Mouse (Mus musculus) forebrain, embryonic 11.5 days (tissue): ENCODE data around the gene Spint1. TPM values are rescaled to one million over a fixed set of nuclear protein-coding genes. Genes with fewer than 3 reads are reported as not detected.

ENCODE experiments used
- ATAC-seq: fragments of 200-750 bp; cut with Nextera tagmentation; replicated peaks from 2 replicates; pipeline ENCODE4 v1.8.0; 2017; ENCODE audit warnings: moderate TSS enrichment; ENCODE audit not compliant: low FRiP score
- DNase-seq: peaks from one replicate; pipeline ENCODE4 v3.0.0-alpha.2; 2017; ENCODE audit warnings: low spot score
- H3K27ac ChIP-seq: fragments of 300-500 bp; sonication (generic); 2 replicates; pipeline ENCODE4 v1.5.1; 2014; ENCODE audit warnings: low read depth, low read length
- H3K27me3 ChIP-seq: fragments of 300-500 bp; sonication (generic); 2 replicates; pipeline ENCODE4 v1.6.1; 2014; ENCODE audit warnings: mild to moderate bottlenecking, low read length, mixed read lengths; ENCODE audit not compliant: control insufficient read depth, insufficient read depth
- H3K36me3 ChIP-seq: fragments of 300-500 bp; sonication (generic); 2 replicates; pipeline ENCODE4 v1.6.1; 2014; ENCODE audit warnings: mild to moderate bottlenecking, low read length, moderate library complexity, mixed read lengths; ENCODE audit not compliant: control insufficient read depth, insufficient read depth
- H3K4me1 ChIP-seq: fragments of 300-500 bp; sonication (generic); replicated peaks from 2 replicates; pipeline ENCODE4 v1.6.1; 2014; ENCODE audit warnings: low read length, mixed read lengths; ENCODE audit not compliant: control insufficient read depth, insufficient read depth
- H3K4me2 ChIP-seq: fragments of 300-500 bp; sonication (generic); 2 replicates; pipeline ENCODE4 v1.6.1; 2014; ENCODE audit warnings: low read depth, mild to moderate bottlenecking, low read length, moderate library complexity, mixed read lengths; ENCODE audit not compliant: severe bottlenecking
- H3K4me3 ChIP-seq: fragments of 300-500 bp; sonication (generic); 2 replicates; pipeline ENCODE4 v1.5.1; 2014; ENCODE audit warnings: low read depth, low read length
- H3K9ac ChIP-seq: fragments of 300-500 bp; sonication (generic); 2 replicates; pipeline ENCODE4 v1.6.1; 2014; ENCODE audit warnings: low read length
- H3K9me3 ChIP-seq: fragments of 300-500 bp; sonication (generic); 2 replicates; pipeline ENCODE4 v1.6.1; 2016; ENCODE audit warnings: low read length, mixed read lengths; ENCODE audit not compliant: control insufficient read depth
- WGBS: fragments of 180-500 bp; shearing (Covaris S2); extraction: QIAGEN DNeasy Blood & Tissue Kit; methylation state at CpG from one replicate; pipeline ENCODE4 v1.1.7; 2014; 5-methylcytosine and 5-hydroxymethylcytosine counted together
- polyA plus RNA-seq: library from polyadenylated mRNA; unstranded; fragments of >200 nt; fragmentation: Nextera tagmentation; extraction: Ambion mirVana; gene quantifications from 2 replicates; pipeline ENCODE4 v1.2.1, GENCODE M21; 2014

The Spint1 gene
- polyA plus RNA-seq, 1 experiment from 2014 or later: 2.2 TPM

- Histone ChIP-seq H3K9me3 (no peaks in the 10 kb centered on the region), H3K4me2 (no peak overlapping the region), H3K27ac (no peak overlapping the region), H3K36me3 (no peaks in the 10 kb centered on the region), H3K4me3 (no peak overlapping the region), H3K27me3 (no peaks in the 10 kb centered on the region), H3K9ac (no peak overlapping the region), H3K4me1 (peaks cover 9% of the 10 kb centered on the region; the same call in 1 of the 2 replicates)
- ATAC-seq: no peak
- 81% methylated on average over 5 of the region's 5 CpGs for whole genome bisulfite sequencing
- no peak for DNase-seq
These were observed 34.2 kb upstream of the Spint1 start for GRCm38 (mm10) chr2:119202914-119203453.

GRCm38 (mm10) chr2:119203871-119204460 is 33.2 kb upstream of the Spint1 start:
- no peaks in the 10 kb centered on the region for H3K36me3 ChIP-seq
- DNase-seq (no peak), ATAC-seq (no peak)
- H3K4me2 ChIP-seq: no peak overlapping the region
- H3K9me3 ChIP-seq: no peaks in the 10 kb centered on the region
- 82% methylated on average over 4 of the region's 4 CpGs for WGBS
- no peak overlapping the region for H3K27ac ChIP-seq
- H3K4me3 ChIP-seq: no peak overlapping the region
- H3K27me3 ChIP-seq: no peaks in the 10 kb centered on the region
- no peak overlapping the region for H3K9ac ChIP-seq
- H3K4me1 ChIP-seq: peaks cover 9% of the 10 kb centered on the region; the same call in 1 of the 2 replicates

GRCm38 (mm10) chr2:119207961-119208343 is 29.2 kb upstream of the Spint1 start:
- Histone ChIP-seq H3K4me3 (peak overlapping the region; percentile 64), H3K36me3 (no peaks in the 10 kb centered on the region; the same call in 1 of the 2 replicates), H3K9ac (peak overlapping the region; percentile 67), H3K4me1 (peaks cover 8% of the 10 kb centered on the region; the same call in 1 of the 2 replicates), H3K27me3 (no peaks in the 10 kb centered on the region), H3K27ac (peak overlapping the region; percentile 44; the same call in 1 of the 2 replicates), H3K9me3 (no peaks in the 10 kb centered on the region), H3K4me2 (peak overlapping the region; percentile 47)
- ATAC-seq (peak; percentile 10), DNase-seq (no peak)
- WGBS: 19% methylated on average over 6 of the region's 6 CpGs

DNA sequence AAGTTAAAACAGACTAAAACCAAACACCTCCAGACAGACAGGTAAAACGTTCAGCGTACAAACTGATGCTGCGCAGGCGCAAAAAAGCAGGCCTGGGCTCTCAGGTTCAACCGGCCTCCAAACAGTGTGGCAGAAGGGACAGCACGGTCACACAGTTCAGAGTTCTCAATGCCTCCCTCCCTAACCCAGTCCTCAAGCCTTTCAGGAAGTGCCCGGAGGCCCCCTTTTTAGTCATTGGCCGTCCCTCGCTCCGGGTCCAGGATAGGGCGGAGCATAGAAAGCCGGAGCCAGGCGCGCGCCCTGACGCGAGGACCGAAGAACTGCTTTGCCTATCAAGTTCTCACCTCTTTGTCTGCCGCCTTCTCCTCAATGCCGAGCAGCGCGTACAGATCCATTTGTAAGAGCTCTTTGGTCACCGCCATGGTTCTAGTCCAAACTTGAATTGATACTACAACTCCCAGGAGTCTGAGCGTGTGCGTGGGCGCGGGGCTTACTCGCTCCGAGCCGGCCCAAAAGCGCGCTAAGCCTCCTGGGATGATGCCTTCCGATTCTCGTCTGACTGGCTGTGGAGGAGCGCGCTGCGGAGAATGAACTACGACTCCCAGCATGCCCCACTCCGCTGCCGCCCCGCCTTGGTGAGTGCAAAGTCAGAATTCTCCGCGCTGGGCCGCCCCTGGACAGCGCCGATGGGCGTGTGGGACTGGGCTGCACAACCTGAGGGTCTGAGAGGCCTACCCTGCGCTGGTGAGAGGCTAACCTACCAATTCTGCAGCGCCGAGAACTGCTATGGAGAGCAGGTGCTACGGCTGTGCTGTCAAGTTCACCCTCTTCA is 28.6 kb upstream of the Spint1 start, which contains the start of the genes Zfyve19 and Dnajc17:
Zfyve19 (plus strand) TSS at position 274 of the 832 bp plus-strand sequence.
Dnajc17 (minus strand) TSS at position 452 of the 832 bp plus-strand sequence.
- H3K27me3 ChIP-seq: no peaks in the 10 kb centered on the region
- H3K9ac ChIP-seq: peak within 1 kb of the TSS; percentile 67
- WGBS: under 1% methylated on average over 51 of the region's 51 CpGs
- no peaks in the 10 kb centered on the region for H3K9me3 ChIP-seq
- H3K4me2 ChIP-seq: peak within 1 kb of the TSS; percentile 60
- no peaks in the 10 kb centered on the region; the same call in 1 of the 2 replicates for H3K36me3 ChIP-seq
- peak; percentile 96 for ATAC-seq
- H3K4me1 ChIP-seq: peaks cover 4% of the 10 kb centered on the region; the same call in 1 of the 2 replicates
- H3K4me3 ChIP-seq: peak within 1 kb of the TSS; percentile 64
- H3K27ac ChIP-seq: peak within 1 kb of the TSS; percentile 44; the same call in 1 of the 2 replicates
- DNase-seq: peak; percentile 97

DNA sequence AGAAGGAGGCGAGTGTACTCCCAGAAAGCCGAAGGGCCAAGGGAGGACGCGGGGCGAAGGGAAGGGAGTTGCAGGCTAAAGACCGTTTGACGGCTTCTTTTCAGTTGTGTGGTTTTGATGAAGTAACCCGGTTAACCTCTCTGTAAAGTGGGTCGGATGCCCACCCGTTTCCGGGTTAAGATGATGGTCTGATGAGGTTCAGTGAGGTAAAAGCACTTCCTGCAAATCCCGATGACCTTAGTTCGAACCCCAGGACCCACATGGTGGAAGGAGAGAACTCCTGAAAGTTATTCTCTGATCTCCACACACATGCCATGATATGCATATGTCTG is 28.0 kb upstream of the Spint1 start:
- Histone ChIP-seq H3K9me3 (no peaks in the 10 kb centered on the region), H3K27me3 (no peaks in the 10 kb centered on the region), H3K4me3 (peak overlapping the region; percentile 64), H3K27ac (no peak overlapping the region), H3K4me1 (peaks cover 4% of the 10 kb centered on the region; the same call in 1 of the 2 replicates), H3K4me2 (peak overlapping the region; percentile 60), H3K9ac (peak overlapping the region; percentile 67), H3K36me3 (no peaks in the 10 kb centered on the region; the same call in 1 of the 2 replicates)
- DNase-seq: no peak
- WGBS: 3% methylated on average over 13 of the region's 13 CpGs
- ATAC-seq: peak; percentile 26

- no peak within 1 kb of the TSS for H3K27ac ChIP-seq
- DNase-seq (no peak), ATAC-seq (no peak)
- H3K4me2 ChIP-seq: no peak within 1 kb of the TSS
- no peak within 1 kb of the TSS for H3K9ac ChIP-seq
- WGBS: 81% methylated on average over 6 of the region's 6 CpGs
- H3K4me1 ChIP-seq: no peaks in the 10 kb centered on the region
- no peaks in the 10 kb centered on the region for H3K36me3 ChIP-seq
- H3K4me3 ChIP-seq: no peak within 1 kb of the TSS
- H3K27me3 ChIP-seq: no peaks in the 10 kb centered on the region
- no peaks in the 10 kb centered on the region for H3K9me3 ChIP-seq
These were observed 7.1 kb upstream of the Spint1 start, which contains the start of gene Ppp1r14d for GRCm38 (mm10) chr2:119229775-119230704. Gene Ppp1r14d (minus strand): TSS chr2:119229906.

DNA sequence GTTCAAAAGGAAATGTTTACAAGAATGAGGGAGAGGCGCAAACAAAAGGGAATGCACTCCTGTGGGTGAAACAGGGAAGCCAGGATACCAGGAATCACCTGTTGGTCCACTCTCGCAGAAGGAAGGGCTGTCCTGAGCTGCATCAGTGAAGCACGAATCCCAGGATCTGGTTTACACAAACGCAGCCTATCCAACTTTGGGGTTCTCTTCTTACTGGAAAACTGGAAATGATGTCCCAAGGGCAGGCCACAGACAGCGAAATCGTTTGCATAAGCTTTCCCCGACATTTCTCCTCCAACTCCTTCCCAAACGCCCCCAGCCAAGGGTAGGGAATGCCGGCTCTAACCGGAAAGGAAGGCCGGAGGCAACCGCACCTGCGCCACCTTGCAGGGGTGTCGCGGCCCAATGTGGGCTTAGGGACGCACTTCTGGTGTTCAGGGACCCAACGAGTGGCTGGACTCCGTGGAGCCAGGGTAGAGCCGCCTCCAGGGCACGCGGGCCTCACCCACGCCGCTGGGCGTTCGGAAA is 416 bp upstream of the Spint1 start:
- peak overlapping the region; percentile 18; the same call in 1 of the 2 replicates for H3K9ac ChIP-seq
- H3K27me3 ChIP-seq: peaks cover 41% of the 10 kb centered on the region
- WGBS: 5% methylated on average over 25 of the region's 25 CpGs
- no peaks in the 10 kb centered on the region for H3K9me3 ChIP-seq
- H3K4me1 ChIP-seq: peaks cover 10% of the 10 kb centered on the region
- DNase-seq: peak; percentile 61
- H3K4me2 ChIP-seq: peak overlapping the region; percentile 42
- no peak for ATAC-seq
- H3K36me3 ChIP-seq: no peaks in the 10 kb centered on the region
- H3K4me3 ChIP-seq: peak overlapping the region; percentile 30
- no peak overlapping the region for H3K27ac ChIP-seq
